Mouse (Mus musculus) liver, postnatal 0 days (tissue): Measurements from ENCODE around the gene Specc1l.
"Not testable (repeated sequence)": the region's sequence is repeated elsewhere in the genome, so short reads cannot be mapped to it uniquely, and the experiment has no call there.

Experiments used
- CTCF ChIP-seq: sonication (generic); IDR thresholded peaks from 2 replicates; pipeline ENCODE4 v1.5.1; 2016; ENCODE audit warnings: antibody characterized with exemption, low read depth
- EP300 ChIP-seq: IDR thresholded peaks from 2 replicates; pipeline ENCODE4 v1.6.1; 2016; ENCODE audit warnings: antibody characterized with exemption, low read depth, mild to moderate bottlenecking

GRCm38 (mm10) chr10:75353838-75354241, 142.0 kb downstream of the Specc1l start:
- not testable (repeated sequence) for TF ChIP-seq CTCF, EP300
